Mouse (Mus musculus): ENCODE measurements at regions not wholly inside any gene's neighbourhood (a gene's known extent, or its start where the extent isn't known, plus 50 kb on each side); places are given as distances from the start of the nearest gene placed in this dataset.

DNA sequence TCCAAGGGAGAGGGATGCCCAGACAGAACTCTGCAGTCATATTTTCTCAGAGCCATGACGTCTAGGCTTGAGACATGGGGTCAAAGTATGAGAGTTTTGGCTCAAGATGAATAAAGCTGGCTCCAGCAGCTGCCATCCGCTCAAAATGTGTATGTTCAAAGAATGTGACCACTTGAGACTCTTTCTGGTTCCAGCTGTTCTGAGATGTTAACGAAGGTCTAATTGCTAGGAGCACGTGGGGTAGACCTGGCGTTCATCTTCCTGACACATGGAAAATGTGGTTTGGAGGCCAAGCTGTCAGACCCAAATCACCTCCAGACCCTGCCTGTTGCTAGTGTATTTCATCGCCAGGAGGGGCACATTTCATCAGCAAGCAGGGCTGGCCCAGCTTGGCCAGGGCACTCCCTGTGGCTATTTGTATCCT lies 58.9 kb upstream of the Ankrd1 start:
- Histone ChIP-seq H3K4me2 (ENCODE audit: low read length) (no peak overlapping the region), H3K36me3 (ENCODE audit: control insufficient read depth, insufficient read depth, low read length) (no peaks in the 10 kb centered on the region), H3K9ac (ENCODE audit: low read length) (no peak overlapping the region), H3K4me3 (ENCODE audit: control insufficient read depth in 1 of 2, insufficient read depth in 1 of 2, low read depth in 1 of 2, low read length in 2 of 2) (no peak overlapping the region), H3K9me3 (ENCODE audit: control insufficient read depth, low read length) (no peaks in the 10 kb centered on the region), H3K4me1 (ENCODE audit: control insufficient read depth in 2 of 2, insufficient read depth in 2 of 2, low read length in 2 of 2) (peaks cover 7 to 11% of the 10 kb centered on the region in 2 experiments), H3K27ac (replicated peaks in 1 of 2; ENCODE audit: control insufficient read depth in 1 of 2, insufficient read depth in 1 of 2, low read depth in 2 of 2, low read length in 2 of 2) (peak overlapping the region; percentile 35 to 56), H3K27me3 (ENCODE audit: control insufficient read depth, insufficient read depth, low read length) (no peaks in the 10 kb centered on the region)
- WGBS = 19% methylated on average over 6 of the region's 6 CpGs
- peak; percentile 73 for ATAC-seq (ENCODE audit: insufficient number of reproducible peaks, insufficient read depth, low FRiP score, low read depth)

DNA sequence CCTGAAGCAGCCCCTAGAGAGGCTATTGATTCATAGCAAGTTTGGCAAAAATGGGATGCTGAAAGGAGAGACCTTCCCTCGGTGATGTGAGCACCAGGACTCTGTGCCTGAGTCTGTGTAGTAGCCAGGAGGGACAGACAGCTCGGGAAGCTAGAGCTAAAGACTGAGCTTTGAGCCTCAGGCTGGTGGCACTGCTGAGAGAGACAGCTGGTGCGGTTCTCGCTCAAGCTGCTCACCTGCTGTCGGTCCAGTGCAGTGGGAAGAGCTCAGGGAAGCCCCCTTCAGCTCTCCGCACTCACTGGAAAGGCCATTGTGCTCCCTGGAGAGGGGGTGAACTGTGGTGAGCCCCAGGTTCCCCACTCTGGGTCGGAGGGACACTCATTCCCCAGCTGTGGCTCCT lies 60.4 kb upstream of the Ankrd1 start:
- Histone ChIP-seq H3K4me3 (ENCODE audit: control insufficient read depth in 1 of 2, insufficient read depth in 1 of 2, low read depth in 1 of 2, low read length in 2 of 2) (no peak overlapping the region), H3K27me3 (ENCODE audit: control insufficient read depth, insufficient read depth, low read length) (no peaks in the 10 kb centered on the region), H3K27ac (replicated peaks in 1 of 2; ENCODE audit: control insufficient read depth in 1 of 2, insufficient read depth in 1 of 2, low read depth in 2 of 2, low read length in 2 of 2) (no peak overlapping the region), H3K9ac (ENCODE audit: low read length) (no peak overlapping the region), H3K36me3 (ENCODE audit: control insufficient read depth, insufficient read depth, low read length) (no peaks in the 10 kb centered on the region), H3K4me1 (ENCODE audit: control insufficient read depth in 2 of 2, insufficient read depth in 2 of 2, low read length in 2 of 2) (peaks cover 9 to 12% of the 10 kb centered on the region in 2 experiments), H3K9me3 (ENCODE audit: control insufficient read depth, low read length) (no peaks in the 10 kb centered on the region), H3K4me2 (ENCODE audit: low read length) (no peak overlapping the region)
- ATAC-seq (ENCODE audit: insufficient number of reproducible peaks, insufficient read depth, low FRiP score, low read depth) = no peak
- 87% methylated on average over 7 of the region's 7 CpGs for WGBS

DNA sequence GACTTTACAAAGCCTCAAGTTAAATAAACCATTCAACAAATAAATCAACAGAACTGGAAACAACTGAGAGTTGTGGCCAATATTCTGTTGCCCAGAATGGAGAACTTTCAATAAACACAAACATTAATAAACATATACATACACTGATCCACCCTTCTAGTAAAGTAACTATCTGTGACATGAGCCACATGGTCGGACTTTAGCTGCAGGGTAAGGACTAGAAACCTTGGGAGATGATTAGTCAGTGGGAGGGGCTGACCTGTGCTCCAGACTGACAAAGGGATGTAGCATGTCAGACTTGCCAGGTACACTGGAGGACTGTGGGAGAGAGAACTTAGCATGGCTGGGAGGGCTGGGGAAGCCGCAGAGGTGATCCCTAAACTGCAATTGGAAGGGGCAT lies 61.6 kb upstream of the Ankrd1 start:
- no peak for ATAC-seq (ENCODE audit: insufficient number of reproducible peaks, insufficient read depth, low FRiP score, low read depth)
- WGBS = 80% methylated on average over 2 of the region's 2 CpGs
- no peak overlapping the region for H3K4me3 ChIP-seq (ENCODE audit: control insufficient read depth in 1 of 2, insufficient read depth in 1 of 2, low read depth in 1 of 2, low read length in 2 of 2)
- peaks cover 9 to 12% of the 10 kb centered on the region in 2 experiments for H3K4me1 ChIP-seq (ENCODE audit: control insufficient read depth in 2 of 2, insufficient read depth in 2 of 2, low read length in 2 of 2)
- H3K27ac ChIP-seq (replicated peaks in 1 of 2; ENCODE audit: control insufficient read depth in 1 of 2, insufficient read depth in 1 of 2, low read depth in 2 of 2, low read length in 2 of 2) = no peak overlapping the region
- no peaks in the 10 kb centered on the region for H3K9me3 ChIP-seq (ENCODE audit: control insufficient read depth, low read length)
- no peaks in the 10 kb centered on the region for H3K27me3 ChIP-seq (ENCODE audit: control insufficient read depth, insufficient read depth, low read length)
- no peak overlapping the region for H3K4me2 ChIP-seq (ENCODE audit: low read length)
- no peaks in the 10 kb centered on the region for H3K36me3 ChIP-seq (ENCODE audit: control insufficient read depth, insufficient read depth, low read length)
- H3K9ac ChIP-seq (ENCODE audit: low read length) = no peak overlapping the region

DNA sequence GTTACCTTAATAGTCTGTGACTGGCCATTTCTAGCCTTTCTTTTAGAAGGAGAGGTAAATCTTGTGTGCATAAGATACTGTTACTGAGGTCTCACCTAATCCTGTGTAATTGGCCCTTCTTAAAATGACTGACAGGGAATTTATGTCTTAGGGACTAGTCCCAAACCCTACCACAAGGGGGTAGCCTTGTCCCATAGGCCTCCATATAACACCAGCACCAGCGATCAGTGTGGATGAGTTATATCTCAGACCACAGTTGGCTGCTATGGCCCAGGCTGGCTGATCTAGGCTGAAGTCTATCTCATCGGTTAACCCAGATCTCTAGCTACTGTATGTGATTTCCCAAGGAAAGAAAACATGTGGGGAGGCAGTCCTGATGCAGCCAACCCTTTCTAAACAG lies 63.2 kb upstream of the Ankrd1 start:
- Histone ChIP-seq H3K9me3 (ENCODE audit: control insufficient read depth, low read length) (no peaks in the 10 kb centered on the region), H3K27ac (replicated peaks in 1 of 2; ENCODE audit: control insufficient read depth in 1 of 2, insufficient read depth in 1 of 2, low read depth in 2 of 2, low read length in 2 of 2) (no peak overlapping the region), H3K4me2 (ENCODE audit: low read length) (no peak overlapping the region), H3K9ac (ENCODE audit: low read length) (no peak overlapping the region), H3K36me3 (ENCODE audit: control insufficient read depth, insufficient read depth, low read length) (no peaks in the 10 kb centered on the region), H3K4me3 (ENCODE audit: control insufficient read depth in 1 of 2, insufficient read depth in 1 of 2, low read depth in 1 of 2, low read length in 2 of 2) (no peak overlapping the region), H3K27me3 (ENCODE audit: control insufficient read depth, insufficient read depth, low read length) (no peaks in the 10 kb centered on the region), H3K4me1 (ENCODE audit: control insufficient read depth in 2 of 2, insufficient read depth in 2 of 2, low read length in 2 of 2) (peaks cover 8 to 12% of the 10 kb centered on the region in 2 experiments)
- ATAC-seq (ENCODE audit: insufficient number of reproducible peaks, insufficient read depth, low FRiP score, low read depth) = 0 out of 2 replicates have a peak, but pooled peaks have one; percentile 54
- WGBS = 12% methylated on average over 2 of the region's 2 CpGs

DNA sequence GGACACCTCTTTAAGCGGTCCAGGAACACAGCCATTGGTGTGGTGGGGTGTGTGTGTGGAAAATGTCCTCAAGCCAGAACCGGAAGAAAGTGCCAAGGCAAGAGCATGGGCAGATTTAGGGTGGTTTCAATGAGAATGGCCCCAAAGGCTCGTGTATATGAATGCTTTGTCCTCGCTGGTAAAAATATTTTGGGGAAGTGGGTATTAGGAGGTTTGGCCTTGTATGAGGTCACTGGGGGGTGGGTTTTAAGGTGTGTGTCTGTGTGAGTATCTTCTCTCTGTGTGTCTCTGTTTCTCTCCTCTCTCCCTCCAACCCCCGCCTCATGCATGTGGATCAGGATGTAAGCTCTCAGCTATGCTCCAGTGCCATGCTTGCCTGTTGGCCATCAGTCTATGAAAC lies 69.8 kb upstream of the Ankrd1 start:
- H3K4me1 ChIP-seq (ENCODE audit: control insufficient read depth in 2 of 2, insufficient read depth in 2 of 2, low read length in 2 of 2) = peaks cover 5 to 11% of the 10 kb centered on the region in 2 experiments; a peak in 3 of 4 replicates

DNA sequence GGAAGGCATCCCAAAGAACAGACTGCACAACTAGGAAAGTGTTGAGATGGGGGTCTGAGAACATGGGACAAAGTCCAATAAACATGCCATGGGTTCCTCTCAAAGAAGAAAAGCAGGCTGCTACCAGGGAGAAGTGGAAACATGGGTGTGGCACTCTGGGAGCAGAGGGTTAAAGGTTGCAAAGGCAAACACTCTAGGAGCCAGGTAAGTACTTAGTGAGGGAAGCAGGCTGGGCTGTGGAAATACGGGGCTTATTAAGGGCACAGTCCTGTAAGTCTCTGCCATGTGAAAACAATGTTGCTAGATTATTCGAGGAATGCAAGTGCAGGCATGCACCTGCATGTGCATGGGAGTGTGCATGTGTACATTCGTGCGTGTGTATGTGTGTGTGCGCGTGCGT lies 71.7 kb upstream of the Ankrd1 start:
- WGBS = 90% methylated on average over 7 of the region's 7 CpGs
- no peak for ATAC-seq (ENCODE audit: insufficient number of reproducible peaks, insufficient read depth, low FRiP score, low read depth)
- peak overlapping the region in 1 of 2 experiments; percentile 41; a peak in 1 of 4 replicates for H3K27ac ChIP-seq (replicated peaks in 1 of 2; ENCODE audit: control insufficient read depth in 1 of 2, insufficient read depth in 1 of 2, low read depth in 2 of 2, low read length in 2 of 2)
- no peaks in the 10 kb centered on the region for H3K36me3 ChIP-seq (ENCODE audit: control insufficient read depth, insufficient read depth, low read length)
- H3K4me1 ChIP-seq (ENCODE audit: control insufficient read depth in 2 of 2, insufficient read depth in 2 of 2, low read length in 2 of 2) = peaks cover 5 to 11% of the 10 kb centered on the region in 2 experiments; a peak in 3 of 4 replicates
- no peak overlapping the region for H3K4me2 ChIP-seq (ENCODE audit: low read length)
- no peak overlapping the region for H3K4me3 ChIP-seq (ENCODE audit: control insufficient read depth in 1 of 2, insufficient read depth in 1 of 2, low read depth in 1 of 2, low read length in 2 of 2)
- H3K9ac ChIP-seq (ENCODE audit: low read length) = no peak overlapping the region
- H3K9me3 ChIP-seq (ENCODE audit: control insufficient read depth, low read length) = peaks cover 4% of the 10 kb centered on the region; the same call in 1 of the 2 replicates
- H3K27me3 ChIP-seq (ENCODE audit: control insufficient read depth, insufficient read depth, low read length) = no peaks in the 10 kb centered on the region

More for the DNA sequence above, 69.8 kb upstream of the Ankrd1 start:
- 84% methylated on average over 5 of the region's 5 CpGs for WGBS
- Histone ChIP-seq H3K4me3 (ENCODE audit: control insufficient read depth in 1 of 2, insufficient read depth in 1 of 2, low read depth in 1 of 2, low read length in 2 of 2) (no peak overlapping the region), H3K9me3 (ENCODE audit: control insufficient read depth, low read length) (peaks cover 4% of the 10 kb centered on the region; the same call in 1 of the 2 replicates), H3K27me3 (ENCODE audit: control insufficient read depth, insufficient read depth, low read length) (no peaks in the 10 kb centered on the region), H3K36me3 (ENCODE audit: control insufficient read depth, insufficient read depth, low read length) (no peaks in the 10 kb centered on the region), H3K9ac (ENCODE audit: low read length) (no peak overlapping the region), H3K27ac (replicated peaks in 1 of 2; ENCODE audit: control insufficient read depth in 1 of 2, insufficient read depth in 1 of 2, low read depth in 2 of 2, low read length in 2 of 2) (no peak overlapping the region), H3K4me2 (ENCODE audit: low read length) (no peak overlapping the region)
- no peak for ATAC-seq (ENCODE audit: insufficient number of reproducible peaks, insufficient read depth, low FRiP score, low read depth)

DNA sequence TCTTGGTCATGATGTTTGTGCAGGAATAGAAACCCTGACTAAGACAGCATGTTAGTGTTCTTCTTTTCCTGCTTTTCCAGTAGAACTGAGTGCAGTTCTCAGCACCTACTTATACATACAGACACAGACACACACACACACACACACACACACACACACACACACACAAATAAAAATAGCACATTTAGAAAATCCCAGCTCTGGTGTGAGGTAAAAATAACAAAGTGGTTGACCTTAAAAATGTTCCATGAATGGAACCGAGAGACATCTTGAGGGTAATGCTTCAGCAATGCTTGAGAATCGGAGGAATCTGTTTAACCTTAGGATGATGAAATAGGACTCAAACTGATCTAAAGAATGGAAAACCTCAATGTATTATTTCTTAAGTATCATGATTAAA lies 84.4 kb upstream of the Ankrd1 start:
- ATAC-seq (ENCODE audit: insufficient number of reproducible peaks, insufficient read depth, low FRiP score, low read depth) = no peak
- 78% methylated on average over 2 of the region's 2 CpGs for WGBS
- Histone ChIP-seq H3K4me2 (ENCODE audit: low read length) (no peak overlapping the region), H3K36me3 (ENCODE audit: control insufficient read depth, insufficient read depth, low read length) (no peaks in the 10 kb centered on the region), H3K4me3 (ENCODE audit: control insufficient read depth in 1 of 2, insufficient read depth in 1 of 2, low read depth in 1 of 2, low read length in 2 of 2) (no peak overlapping the region), H3K9me3 (ENCODE audit: control insufficient read depth, low read length) (no peaks in the 10 kb centered on the region), H3K4me1 (ENCODE audit: control insufficient read depth in 2 of 2, insufficient read depth in 2 of 2, low read length in 2 of 2) (peaks cover 12 to 18% of the 10 kb centered on the region in 2 experiments), H3K9ac (ENCODE audit: low read length) (no peak overlapping the region), H3K27ac (replicated peaks in 1 of 2; ENCODE audit: control insufficient read depth in 1 of 2, insufficient read depth in 1 of 2, low read depth in 2 of 2, low read length in 2 of 2) (no peak overlapping the region), H3K27me3 (ENCODE audit: control insufficient read depth, insufficient read depth, low read length) (no peaks in the 10 kb centered on the region)

Measured in heart, embryonic 14.5 days (tissue).